Mouse (Mus musculus) C2C12 (cell line): ENCODE data around the gene Tspan3.

Experiments used
- CEBPB ChIP-seq: IDR thresholded peaks from one replicate; pipeline ENCODE4 v1.6.1; 2011; ENCODE audit warnings: low read depth, mild to moderate bottlenecking, control low read depth, moderate library complexity
- CTCF ChIP-seq: IDR thresholded peaks from one replicate; pipeline ENCODE4 v1.5.1; 2011; ENCODE audit not compliant: control insufficient read depth, insufficient read depth, insufficient read length
- MAX ChIP-seq: IDR thresholded peaks from one replicate; pipeline ENCODE4 v1.6.1; 2011; ENCODE audit warnings: mild to moderate bottlenecking, control low read depth
- MYOD1 ChIP-seq: IDR thresholded peaks from one replicate; pipeline ENCODE4 v1.6.1; 2011; ENCODE audit warnings: low read depth; ENCODE audit not compliant: control insufficient read depth, insufficient read length
- MYOG ChIP-seq: IDR thresholded peaks from one replicate; pipeline ENCODE4 v1.6.1; 2011; ENCODE audit not compliant: control insufficient read depth, insufficient read length; ENCODE audit errors: extremely low read depth
- USF1 ChIP-seq: IDR thresholded peaks from one replicate; pipeline ENCODE4 v1.6.1; 2011; ENCODE audit warnings: low read depth, mild to moderate bottlenecking, control low read depth, moderate library complexity

- TF ChIP-seq CTCF (no peak), CEBPB (no peak), MAX (no peak), USF1 (no peak), MYOG (no peak), MYOD1 (peak; percentile 39)
These were observed 26.5 kb upstream of the Tspan3 start for GRCm38 (mm10) chr9:56191498-56192455.
